Mouse (Mus musculus) layer of hippocampus, postnatal 25 days (tissue): ENCODE data around the gene Poglut1. TPM values are rescaled to one million over a fixed set of nuclear protein-coding genes. Genes with fewer than 3 reads are reported as not detected.

Experiments
- DNase-seq, 2 experiments: peaks; one replicate each; pipeline ENCODE4 v3.0.0; 2022; ENCODE audit warnings: mixed read lengths in 2 of 2, low spot score in 1 of 2; ENCODE audit errors: extremely low spot score in 1 of 2
- total RNA-seq, 2 experiments: library from RNA; stranded (reverse); gene quantifications; 2 replicates each; pipeline ENCODE4 v1.2.3; 2021

The Poglut1 gene
- total RNA-seq, 2 experiments from 2014 or later, result 44.7 to 48.6 TPM

GRCm38 (mm10) chr16:38476312-38477240 lies 73.5 kb downstream of the Poglut1 start:
- DNase-seq, result peak in 1 of 2 experiments; percentile 9

DNA sequence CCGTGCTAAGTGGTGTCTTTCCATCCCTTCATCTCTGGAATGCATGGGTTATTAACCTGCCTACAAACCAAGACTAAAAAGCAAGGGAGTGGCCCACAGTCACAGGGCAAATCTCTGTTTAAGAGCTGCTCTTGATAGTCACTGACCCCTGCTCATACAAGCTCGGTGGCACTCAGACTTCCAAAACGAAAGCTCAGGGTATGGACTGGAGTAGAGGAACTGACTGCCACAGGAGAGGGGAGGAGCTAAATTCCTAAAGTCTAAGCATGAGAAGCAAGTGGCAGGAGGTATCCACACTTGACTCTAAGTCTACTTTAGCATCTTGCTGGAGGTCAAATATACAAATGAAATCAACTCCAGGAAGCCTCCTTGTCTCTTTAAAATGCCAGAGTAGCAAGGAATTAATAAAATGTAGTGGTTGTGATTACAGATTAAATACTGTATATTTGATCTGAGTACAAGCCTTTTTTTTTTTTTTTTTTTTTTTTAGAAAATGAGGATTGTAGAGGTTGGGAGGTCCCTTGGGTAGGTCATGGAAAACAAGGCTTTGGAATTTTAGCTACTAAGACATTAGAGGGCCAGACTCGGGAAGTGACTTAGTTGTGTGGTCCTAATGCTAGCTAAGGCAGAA lies 74.3 kb downstream of the Poglut1 start:
- DNase-seq, result no peak

Other genes starting within 250 kb of the Poglut1 start
- 1 to 10 TPM; 1.0 to 1.4 TPM for gene Maats1, start 208.1 kb downstream of the Poglut1 start, total RNA-seq
- gene Cox17, start 203.3 kb downstream of the Poglut1 start, total RNA-seq, result 100 to 1,000 TPM; 117 to 135 TPM
- gene Gm21987, start 203.2 kb downstream of the Poglut1 start, total RNA-seq, result under 1 TPM in 1 of 2 experiments, not detected in 1; 0.94 TPM
- under 1 TPM; 0.52 to 0.85 TPM for gene Popdc2, start 188.0 kb downstream of the Poglut1 start, total RNA-seq
- under 1 TPM; 0.35 to 0.98 TPM for gene Pla1a, start 117.1 kb downstream of the Poglut1 start, total RNA-seq
- gene Adprh, start 97.6 kb downstream of the Poglut1 start, total RNA-seq, result 10 to 100 TPM; 57.7 to 61.9 TPM
- gene Cd80, start 94.7 kb downstream of the Poglut1 start, total RNA-seq, result under 1 TPM in 1 of 2 experiments, not detected in 1; 0.27 TPM
- gene Timmdc1, start 27.6 kb downstream of the Poglut1 start, total RNA-seq, result 10 to 100 TPM; 29.3 to 34.7 TPM
- 10 to 100 TPM; 16.9 to 23.5 TPM for gene Tmem39a, start 8.4 kb upstream of the Poglut1 start, total RNA-seq
- 10 to 100 TPM; 18.1 to 18.7 TPM for gene Arhgap31, start 163.0 kb upstream of the Poglut1 start, total RNA-seq
- 10 to 100 TPM; 32.9 to 34.2 TPM for gene B4galt4, start 192.0 kb upstream of the Poglut1 start, total RNA-seq